Mouse (Mus musculus): ENCODE data around the gene Myh11. TPM values are rescaled to one million over a fixed set of nuclear protein-coding genes. Genes with fewer than 3 reads are reported as not detected.
"Not testable (repeated sequence)": the region's sequence is repeated elsewhere in the genome, so short reads cannot be mapped to it uniquely, and the experiment has no call there.

The Myh11 gene
- polyA plus RNA-seq, 1 experiment from 2014 or later = 0.39 TPM

- ATAC-seq (ENCODE audit: low FRiP score, low read depth) = no peak
Measured at GRCm38 (mm10) chr16:14156312-14156711, 134.9 kb downstream of the Myh11 start.

DNA sequence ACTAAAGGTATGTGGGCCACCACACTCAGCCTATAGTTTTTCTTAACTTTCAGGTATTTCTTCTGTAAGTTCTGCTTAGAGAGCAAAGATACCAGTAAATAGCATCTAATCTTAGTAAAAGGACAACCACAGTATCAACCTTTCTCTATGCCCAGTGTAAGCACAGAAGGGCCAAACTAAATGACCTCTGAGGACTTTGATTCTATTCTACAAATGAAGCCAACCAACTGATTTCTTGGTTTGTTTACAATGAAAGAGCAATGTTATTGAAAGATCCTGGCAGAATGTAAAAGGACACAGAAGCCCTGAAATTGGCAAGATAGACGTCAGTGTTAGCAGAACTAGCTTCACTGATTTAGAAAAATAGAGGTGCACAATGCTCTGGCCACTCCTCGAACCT, 135.5 kb downstream of the Myh11 start:
- not testable (repeated sequence) for H3K9ac ChIP-seq; H3K9me3 ChIP-seq; H3K4me3 ChIP-seq; H3K27me3 ChIP-seq; H3K27ac ChIP-seq; H3K4me2 ChIP-seq (replicated peaks); ATAC-seq (ENCODE audit: low FRiP score, low read depth)
- peaks cover 14% of the 10 kb centered on the region for H3K4me1 ChIP-seq
- peaks cover 26% of the 10 kb centered on the region for H3K36me3 ChIP-seq
- 79% methylated on average over 1 of the region's 2 CpGs for WGBS

More at GRCm38 (mm10) chr16:14156312-14156711, 134.9 kb downstream of the Myh11 start:
- H3K4me2 ChIP-seq (replicated peaks) = no peak overlapping the region
- H3K9ac ChIP-seq = no peak overlapping the region
- H3K4me1 ChIP-seq = peaks cover 14% of the 10 kb centered on the region
- no peaks in the 10 kb centered on the region for H3K27me3 ChIP-seq
- 98% methylated on average over 6 of the region's 6 CpGs for WGBS
- no peak overlapping the region for H3K4me3 ChIP-seq
- H3K9me3 ChIP-seq = no peaks in the 10 kb centered on the region
- peaks cover 19% of the 10 kb centered on the region for H3K36me3 ChIP-seq
- no peak overlapping the region for H3K27ac ChIP-seq

DNA sequence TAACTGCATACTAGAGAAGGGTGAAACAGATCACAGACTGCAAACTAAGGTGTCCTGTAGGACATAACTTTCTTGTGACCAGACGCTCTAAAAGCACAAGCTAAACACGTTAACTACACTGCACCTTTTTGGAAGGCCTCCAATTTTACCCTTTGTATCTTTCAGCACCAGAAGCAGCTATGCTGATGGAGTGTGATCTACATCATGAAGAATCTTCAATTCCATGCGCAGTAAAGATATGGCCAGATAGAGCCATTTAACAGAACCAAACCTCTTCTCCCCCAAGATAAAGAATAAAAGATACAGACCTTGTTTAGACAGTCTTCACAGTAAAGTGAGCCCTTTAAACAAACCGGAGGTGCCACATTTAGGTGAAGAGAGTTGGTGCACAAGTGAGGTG, 139.5 kb downstream of the Myh11 start:
- peaks cover 51% of the 10 kb centered on the region for H3K36me3 ChIP-seq
- no peak for ATAC-seq (ENCODE audit: low FRiP score, low read depth)

GRCm38 (mm10) chr16:14147712-14148111, 143.5 kb downstream of the Myh11 start:
- Histone ChIP-seq H3K27me3 (no peaks in the 10 kb centered on the region), H3K4me2 (replicated peaks) (no peak overlapping the region), H3K9me3 (no peaks in the 10 kb centered on the region), H3K9ac (no peak overlapping the region), H3K4me3 (no peak overlapping the region), H3K36me3 (peaks cover 80% of the 10 kb centered on the region), H3K4me1 (no peaks in the 10 kb centered on the region), H3K27ac (no peak overlapping the region)
- no peak for ATAC-seq (ENCODE audit: low FRiP score, low read depth)

More for the DNA sequence above, 139.5 kb downstream of the Myh11 start:
- Histone ChIP-seq H3K4me1 (no peaks in the 10 kb centered on the region), H3K27me3 (no peaks in the 10 kb centered on the region), H3K9ac (no peak overlapping the region), H3K9me3 (no peaks in the 10 kb centered on the region), H3K27ac (no peak overlapping the region), H3K4me2 (replicated peaks) (no peak overlapping the region), H3K4me3 (no peak overlapping the region)
- WGBS = 94% methylated on average over 4 of the region's 4 CpGs

MicroRNAs encoded within 50 kb of the gene (microRNA counts, 519-probe panel; counts per million panel counts)
- microRNA mmu-miR-484 = 3,453 counts per million, percentile 61 among the panel's probes with 10 or more counts

Small RNA genes within 50 kb of the gene (microRNA-seq; reads per million reads assigned to microRNA genes)
- 2,416 reads per million, percentile 84 among the genes with 10 or more reads in this experiment for gene Mir484

Other genes with a start within 250 kb of the Myh11 start
- 120 and 121 TPM in 2 replicates for gene Nde1, start 128.1 kb downstream of the Myh11 start, polyA plus RNA-seq (2015; fragmentation: Nextera tagmentation; extraction: Ambion mirVana)
- gene Marf1, start 128.0 kb downstream of the Myh11 start, polyA plus RNA-seq (2015; fragmentation: Nextera tagmentation; extraction: Ambion mirVana) = 22.3 and 23.2 TPM in 2 replicates
- gene Fopnl, start 26.0 kb upstream of the Myh11 start, polyA plus RNA-seq (2015; fragmentation: Nextera tagmentation; extraction: Ambion mirVana) = 174 and 182 TPM in 2 replicates
- 7.5 and 10.0 TPM in 2 replicates for gene Abcc1, start 70.2 kb upstream of the Myh11 start, polyA plus RNA-seq (2015; fragmentation: Nextera tagmentation; extraction: Ambion mirVana)